Mouse (Mus musculus) midbrain, embryonic 14.5 days (tissue): ENCODE data around the gene Cd81. TPM values are rescaled to one million over a fixed set of nuclear protein-coding genes. Genes with fewer than 3 reads are reported as not detected.

Experiments
- ATAC-seq: fragments of 200-750 bp; cut with Nextera tagmentation; 2 replicates; pipeline ENCODE4 v1.8.0; 2017; ENCODE audit warnings: moderate number of reproducible peaks, moderate library complexity; ENCODE audit not compliant: low FRiP score, low TSS enrichment
- DNase-seq: peaks from one replicate; pipeline ENCODE4 v3.0.0-alpha.2; 2015
- H3K27ac ChIP-seq: fragments of 300-500 bp; sonication (generic); replicated peaks from 2 replicates; pipeline ENCODE4 v1.5.1; 2014; ENCODE audit warnings: mild to moderate bottlenecking, low read depth, low read length, moderate library complexity
- H3K27me3 ChIP-seq: fragments of 300-500 bp; sonication (generic); 2 replicates; pipeline ENCODE4 v1.6.1; 2014; ENCODE audit warnings: low read length, control low read depth, mixed read lengths; ENCODE audit not compliant: control insufficient read depth, insufficient read depth
- H3K36me3 ChIP-seq: fragments of 300-500 bp; sonication (generic); 2 replicates; pipeline ENCODE4 v1.6.1; 2014; ENCODE audit warnings: low read length, control low read depth; ENCODE audit not compliant: control insufficient read depth, insufficient read depth
- H3K4me1 ChIP-seq: fragments of 300-500 bp; sonication (generic); 2 replicates; pipeline ENCODE4 v1.6.1; 2014; ENCODE audit warnings: mild to moderate bottlenecking, antibody characterized with exemption, low read length, control low read depth; ENCODE audit not compliant: control insufficient read depth, insufficient read depth
- H3K4me2 ChIP-seq: fragments of 300-500 bp; sonication (generic); 2 replicates; pipeline ENCODE4 v1.6.1; 2014; ENCODE audit warnings: mild to moderate bottlenecking, low read length, moderate library complexity
- H3K4me3 ChIP-seq: fragments of 300-500 bp; sonication (generic); replicated peaks from 2 replicates; pipeline ENCODE4 v1.5.1; 2014; ENCODE audit warnings: low read depth, low read length
- H3K9ac ChIP-seq: fragments of 300-500 bp; sonication (generic); replicated peaks from 2 replicates; pipeline ENCODE4 v1.6.1; 2014; ENCODE audit warnings: mild to moderate bottlenecking, low read length, moderate library complexity
- H3K9me3 ChIP-seq: fragments of 300-500 bp; sonication (generic); 2 replicates; pipeline ENCODE4 v1.6.1; 2016; ENCODE audit warnings: low read length, control low read depth, mixed read lengths; ENCODE audit not compliant: control insufficient read depth
- WGBS: fragments of 180-500 bp; shearing (Covaris S2); extraction: QIAGEN DNeasy Blood & Tissue Kit; methylation state at CpG from one replicate; pipeline ENCODE4 v1.1.7; 2014; 5-methylcytosine and 5-hydroxymethylcytosine counted together
- polyA plus RNA-seq: library from polyadenylated mRNA; unstranded; fragments of >200 nt; fragmentation: Nextera tagmentation; extraction: Ambion mirVana; gene quantifications from 2 replicates; pipeline ENCODE4 v1.2.1, GENCODE M21; 2014

The Cd81 gene
- polyA plus RNA-seq, 1 experiment from 2014 or later: 316 TPM

DNA sequence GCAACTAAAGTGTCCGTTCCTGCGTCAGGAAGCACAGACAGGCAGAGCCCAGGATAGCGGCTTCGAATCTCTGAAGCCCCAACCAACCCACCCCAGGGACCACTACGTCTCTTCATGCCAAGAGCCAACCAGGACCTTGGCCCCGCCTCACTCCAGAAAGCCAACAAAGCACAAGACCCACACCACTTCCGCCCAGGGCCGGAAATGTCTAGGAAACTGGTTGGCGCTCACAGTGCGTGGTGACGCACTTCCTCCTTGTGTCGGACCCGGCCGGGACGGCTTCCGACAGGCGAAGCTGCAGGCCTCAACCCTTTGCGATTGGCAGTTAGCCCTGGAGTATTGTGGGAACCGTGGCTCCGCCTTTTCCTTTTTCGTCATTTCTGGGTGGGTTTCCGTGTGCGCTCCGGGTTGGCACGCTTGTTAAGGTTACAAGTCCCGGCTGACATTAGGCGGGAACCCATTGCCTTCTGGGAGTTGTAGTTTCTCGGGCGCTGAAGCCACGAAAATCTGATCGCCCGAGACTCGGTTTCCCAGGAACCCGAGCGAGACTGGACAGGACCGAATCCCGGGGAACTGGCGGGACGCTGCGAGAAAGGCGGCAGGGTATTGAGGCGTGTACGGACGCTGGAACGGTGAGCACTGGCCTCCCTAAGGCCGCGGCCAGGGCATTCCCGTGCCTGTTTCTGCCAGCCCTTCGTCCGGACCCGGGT is 16.5 kb downstream of the Cd81 start, which contains the start of gene Tssc4:
Gene Tssc4, plus strand, starts transcription at position 368 of the 710 bp plus-strand sequence.
- Histone ChIP-seq H3K27me3 (no peaks in the 10 kb centered on the region), H3K36me3 (peaks cover 31% of the 10 kb centered on the region), H3K4me3 (peak within 1 kb of the TSS; percentile 83), H3K4me2 (peak within 1 kb of the TSS; percentile 98), H3K9ac (peak within 1 kb of the TSS; percentile 90), H3K27ac (peak within 1 kb of the TSS; percentile 98), H3K4me1 (peaks cover 20% of the 10 kb centered on the region), H3K9me3 (no peaks in the 10 kb centered on the region)
- under 1% methylated on average over 49 of the region's 51 CpGs for WGBS
- ATAC-seq (peak; percentile 96), DNase-seq (peak; percentile 100)

DNA sequence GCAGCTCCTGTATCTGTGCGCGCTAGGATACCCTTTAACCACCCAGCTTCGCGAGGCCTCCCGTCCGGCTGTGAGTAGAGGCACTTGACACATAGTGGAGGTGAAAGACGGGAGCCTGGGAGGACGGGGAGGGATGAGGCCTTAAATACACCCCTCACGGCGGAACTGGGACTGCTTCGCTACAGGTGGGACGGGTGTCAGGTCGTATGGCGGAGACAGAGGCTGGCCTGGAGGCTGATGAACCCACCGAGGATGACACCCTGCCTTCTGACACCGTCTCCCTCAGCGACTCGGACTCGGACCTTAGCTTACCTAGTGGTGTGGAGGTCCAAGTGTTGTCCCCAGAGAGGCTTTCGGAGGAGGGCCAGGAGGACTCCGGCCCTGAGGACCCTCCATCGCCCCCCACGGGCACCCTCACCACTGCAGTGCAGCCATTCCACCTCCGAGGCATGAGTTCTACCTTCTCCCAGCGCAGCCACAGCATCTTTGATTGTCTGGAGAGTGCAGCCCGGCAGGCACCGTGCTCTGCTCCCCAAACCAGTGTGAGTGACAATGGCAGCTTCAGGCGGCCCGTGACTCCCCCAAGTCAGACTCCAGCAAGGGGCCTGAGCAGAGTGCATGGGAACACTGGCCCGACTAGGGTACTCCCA is 17.3 kb downstream of the Cd81 start:
- Histone ChIP-seq H3K9me3 (no peaks in the 10 kb centered on the region), H3K4me2 (peak overlapping the region; percentile 98), H3K27me3 (no peaks in the 10 kb centered on the region), H3K4me1 (peaks cover 20% of the 10 kb centered on the region), H3K9ac (peak overlapping the region; percentile 90), H3K4me3 (peak overlapping the region; percentile 83), H3K36me3 (peaks cover 23% of the 10 kb centered on the region), H3K27ac (peak overlapping the region; percentile 86)
- DNase-seq: no peak
- WGBS: 11% methylated on average over 30 of the region's 30 CpGs
- ATAC-seq: no peak

DNA sequence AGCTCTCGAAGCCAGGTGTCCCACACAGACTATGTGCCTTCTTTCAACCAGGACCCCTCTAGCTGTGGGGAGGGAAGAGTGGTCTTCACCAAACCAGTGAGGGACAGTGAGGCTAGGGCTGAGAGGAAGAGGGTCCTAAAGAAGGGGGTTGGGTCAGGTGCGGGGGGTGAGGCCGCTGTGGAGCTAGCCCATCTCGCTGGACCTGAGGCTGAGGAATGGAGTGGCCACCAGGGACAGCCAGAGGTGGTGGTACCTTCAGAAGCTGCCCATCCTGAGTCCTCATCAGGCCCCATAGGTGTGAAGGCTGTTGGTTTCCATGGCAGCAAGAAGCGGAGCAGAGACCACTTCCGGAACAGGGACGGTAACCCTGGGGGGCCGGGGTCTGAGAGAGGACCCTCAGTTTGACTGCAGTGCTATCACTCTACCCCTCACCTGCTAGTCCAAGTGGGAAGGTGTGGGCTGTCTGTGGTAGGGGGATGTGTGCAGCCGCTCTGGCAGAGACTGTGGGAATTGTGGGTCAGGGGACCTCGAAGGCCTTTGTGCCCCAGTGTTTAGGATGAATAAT is 18.0 kb downstream of the Cd81 start:
- no peak for DNase-seq
- Histone ChIP-seq H3K4me2 (peak overlapping the region; percentile 98), H3K9me3 (no peaks in the 10 kb centered on the region), H3K9ac (peak overlapping the region; percentile 90), H3K36me3 (peaks cover 16% of the 10 kb centered on the region), H3K4me1 (peaks cover 20% of the 10 kb centered on the region), H3K27me3 (no peaks in the 10 kb centered on the region), H3K27ac (no peak overlapping the region), H3K4me3 (peak overlapping the region; percentile 83)
- 90% methylated on average over 10 of the region's 10 CpGs for WGBS
- no peak for ATAC-seq

DNA sequence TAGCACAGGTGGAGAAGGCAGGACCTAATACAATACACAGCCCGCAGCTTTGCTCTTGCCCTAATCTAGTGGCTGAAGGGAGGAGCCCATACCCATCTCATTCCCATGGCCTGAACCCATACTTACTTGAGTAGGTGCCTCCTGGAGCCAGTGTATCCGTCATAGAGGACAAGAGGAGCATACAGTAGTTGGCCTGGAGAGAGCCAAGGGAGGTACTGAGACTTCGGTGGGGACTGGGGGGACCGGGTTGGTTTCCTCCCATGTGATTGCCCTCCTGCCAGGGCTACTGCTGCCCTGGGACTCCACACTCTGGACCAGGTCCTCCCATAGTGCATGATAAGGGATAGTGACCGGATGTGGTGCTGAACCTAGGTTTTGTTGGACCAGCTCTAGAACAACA is 20.1 kb downstream of the Cd81 start:
- no peak overlapping the region for H3K4me3 ChIP-seq
- WGBS: 90% methylated on average over 5 of the region's 5 CpGs
- H3K36me3 ChIP-seq: no peaks in the 10 kb centered on the region
- ATAC-seq: no peak
- no peak overlapping the region for H3K9ac ChIP-seq
- no peaks in the 10 kb centered on the region for H3K27me3 ChIP-seq
- H3K4me1 ChIP-seq: peaks cover 20% of the 10 kb centered on the region
- H3K4me2 ChIP-seq: no peak overlapping the region
- H3K9me3 ChIP-seq: no peaks in the 10 kb centered on the region
- H3K27ac ChIP-seq: no peak overlapping the region
- no peak for DNase-seq

DNA sequence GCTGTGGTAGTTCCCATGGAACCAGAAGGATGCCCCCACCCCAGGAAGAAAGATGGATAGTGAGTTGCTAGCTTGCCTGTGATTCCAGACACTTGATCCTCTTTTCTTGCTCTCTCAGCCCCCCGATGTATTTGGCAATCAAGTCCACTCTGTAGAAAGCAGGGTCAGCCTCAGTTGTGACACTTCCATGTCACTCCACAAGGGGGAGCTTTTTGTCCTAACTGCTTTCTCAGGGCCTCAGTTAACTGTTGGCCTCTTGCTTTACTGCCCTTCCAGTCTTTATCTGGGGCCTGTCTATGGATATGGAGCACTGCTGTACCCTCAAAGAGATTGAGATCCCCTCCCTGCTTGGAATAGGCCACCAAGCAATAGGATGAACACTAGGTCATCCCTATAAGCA is 20.5 kb downstream of the Cd81 start:
- 81% methylated on average over 1 of the region's 1 CpGs for WGBS
- Histone ChIP-seq H3K27me3 (no peaks in the 10 kb centered on the region), H3K27ac (no peak overlapping the region), H3K9ac (no peak overlapping the region), H3K36me3 (no peaks in the 10 kb centered on the region), H3K9me3 (no peaks in the 10 kb centered on the region), H3K4me3 (no peak overlapping the region), H3K4me2 (no peak overlapping the region), H3K4me1 (peaks cover 16% of the 10 kb centered on the region)
- DNase-seq (peak; percentile 65), ATAC-seq (no peak)

DNA sequence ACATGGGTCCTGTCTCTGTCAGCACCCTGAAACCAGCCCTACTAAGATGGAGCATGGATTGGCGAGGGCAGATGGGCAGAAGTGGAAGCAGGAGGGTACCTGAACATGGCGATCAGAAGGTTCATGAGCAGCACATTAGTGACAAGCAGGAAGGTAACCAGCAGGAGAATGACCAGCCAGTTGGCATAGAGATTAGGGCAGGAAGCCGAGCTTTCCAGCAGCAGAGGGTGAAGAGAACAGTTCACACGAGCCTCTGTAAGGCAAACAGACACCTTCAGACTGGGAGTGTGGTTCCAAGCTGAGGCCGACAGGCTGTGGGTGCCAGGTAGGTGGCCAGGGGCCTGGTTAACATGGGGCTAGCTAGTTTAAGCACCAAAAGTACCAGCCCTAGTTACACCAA is 22.9 kb downstream of the Cd81 start:
- H3K4me2 ChIP-seq: no peak overlapping the region
- H3K27ac ChIP-seq: no peak overlapping the region
- no peak for DNase-seq
- ATAC-seq: no peak
- H3K4me1 ChIP-seq: peaks cover 4% of the 10 kb centered on the region; the same call in 1 of the 2 replicates
- no peaks in the 10 kb centered on the region for H3K36me3 ChIP-seq
- no peak overlapping the region for H3K9ac ChIP-seq
- H3K27me3 ChIP-seq: no peaks in the 10 kb centered on the region
- WGBS: 86% methylated on average over 5 of the region's 5 CpGs
- no peaks in the 10 kb centered on the region for H3K9me3 ChIP-seq
- H3K4me3 ChIP-seq: no peak overlapping the region

DNA sequence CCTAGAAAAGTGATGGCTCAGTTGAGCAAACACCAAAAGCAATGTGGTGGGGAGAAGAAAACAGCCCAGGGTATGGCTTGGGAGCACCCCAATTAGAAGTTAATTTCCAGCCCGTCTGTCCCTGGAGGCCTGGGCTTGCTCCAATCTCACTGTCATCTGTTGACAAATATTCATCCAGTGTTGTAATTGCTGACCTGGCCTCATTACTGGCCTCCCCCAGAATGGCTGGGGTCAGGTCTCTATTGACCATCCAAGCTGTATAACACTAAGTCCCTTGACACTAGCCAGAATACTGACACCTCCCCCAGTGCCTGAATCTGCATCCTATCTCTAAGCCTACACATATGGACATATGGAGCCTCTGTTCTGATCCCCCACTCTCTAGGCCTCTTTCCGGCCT is 24.8 kb downstream of the Cd81 start:
- H3K4me2 ChIP-seq: no peak overlapping the region
- WGBS: 86% methylated on average over 2 of the region's 2 CpGs
- no peak overlapping the region for H3K27ac ChIP-seq
- H3K9ac ChIP-seq: no peak overlapping the region
- DNase-seq: no peak
- no peaks in the 10 kb centered on the region for H3K27me3 ChIP-seq
- no peaks in the 10 kb centered on the region for H3K4me1 ChIP-seq
- no peak for ATAC-seq
- no peak overlapping the region for H3K4me3 ChIP-seq
- no peaks in the 10 kb centered on the region for H3K9me3 ChIP-seq
- H3K36me3 ChIP-seq: no peaks in the 10 kb centered on the region

DNA sequence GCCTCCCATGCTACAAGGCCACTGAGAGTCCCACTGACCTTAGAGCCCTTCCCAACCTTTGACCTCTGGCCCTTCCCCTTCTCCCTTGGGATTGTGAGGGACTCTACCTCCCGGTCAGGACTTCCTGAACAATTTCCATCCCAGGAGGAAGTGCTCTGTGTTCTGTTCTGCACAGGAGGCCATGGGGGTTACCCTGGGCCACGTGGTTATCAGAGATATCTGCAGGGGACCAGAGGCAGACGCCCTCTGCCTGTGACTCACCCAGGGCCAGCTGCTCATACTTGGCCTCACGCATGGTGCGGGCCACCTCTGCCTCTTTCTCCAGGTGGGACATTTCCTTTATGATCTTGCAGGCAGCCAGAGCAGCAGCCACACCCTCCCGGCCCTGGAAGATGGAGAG is 29.5 kb downstream of the Cd81 start:
- WGBS: 67% methylated on average over 6 of the region's 6 CpGs
- no peaks in the 10 kb centered on the region for H3K36me3 ChIP-seq
- no peak for ATAC-seq

More for the DNA sequence above, 29.5 kb downstream of the Cd81 start:
- no peak overlapping the region for H3K4me3 ChIP-seq
- H3K9ac ChIP-seq: no peak overlapping the region
- no peak overlapping the region for H3K4me2 ChIP-seq
- no peaks in the 10 kb centered on the region for H3K9me3 ChIP-seq
- no peaks in the 10 kb centered on the region for H3K4me1 ChIP-seq
- no peak for DNase-seq
- no peaks in the 10 kb centered on the region for H3K27me3 ChIP-seq
- H3K27ac ChIP-seq: no peak overlapping the region
